In the genomic region with DNA sequence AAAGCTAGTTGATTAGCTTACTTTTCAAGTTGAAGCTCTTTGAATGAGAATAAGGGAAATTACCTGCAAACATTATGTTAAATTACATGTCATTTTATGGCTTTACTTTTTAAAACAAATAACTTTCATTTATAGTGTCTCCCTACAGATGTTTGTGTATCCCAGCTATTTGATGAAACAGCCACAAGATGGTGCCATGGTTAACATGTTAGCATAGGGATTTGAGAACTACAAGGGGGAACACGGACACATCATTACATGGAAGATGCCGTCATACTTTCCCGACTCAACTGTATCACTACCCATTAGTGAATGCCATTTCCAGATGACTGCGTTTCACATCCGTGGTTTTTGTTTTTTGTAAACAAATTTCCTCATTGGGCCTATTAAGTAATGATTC, we compare ENCODE assay signal across 12 mouse cellular contexts. TPM values are rescaled to one million over a fixed set of nuclear protein-coding genes. Genes with fewer than 3 reads are reported as not detected.
DNase-seq lines count a peak whose midpoint lies in the region; ATAC-seq and TF ChIP-seq lines count a peak whose summit lies in the region.
"Had no signal": no experiment of that assay in that cellular context is flagged by ENCODE, and none has a peak within 500 bp of the region (broad histone marks: within the 10 kb centered on the region; RNA-seq: fewer than 3 reads in every experiment).

No protein-coding gene starts in this region.

- DNase-seq in embryonic facial prominence, embryonic 14.5 days (ENCODE audit: low spot score): peak; percentile 28
- no peak for DNase-seq in embryonic facial prominence, embryonic 10.5 days (ENCODE audit: low spot score)
- DNase-seq in left cerebral cortex, adult 2 months (ENCODE audit: extremely low spot score in 1 of 2, low spot score in 2 of 2): no peak
- no peak for DNase-seq in left cerebral cortex, adult 18-20 months (ENCODE audit: low spot score in 2 of 2)
- peak; percentile 28 for DNase-seq in MEL-GATA-1-ER (ENCODE audit: extremely low read depth, low read depth)
- DNase-seq in frontal cortex, postnatal 36 days (ENCODE audit: low spot score in 2 of 2): no peak
- DNase-seq: right cerebral cortex, postnatal 25 days had no signal

- H3K4me2 ChIP-seq in embryonic facial prominence, embryonic 14.5 days (ENCODE audit: low read depth, low read length): no peak overlapping the region
- H3K4me2 ChIP-seq in hindbrain, embryonic 12.5 days (replicated peaks): no peak overlapping the region
- H3K4me2 ChIP-seq: embryonic facial prominence, embryonic 13.5 days; midbrain, embryonic 11.5 days had no signal

- H3K27ac ChIP-seq in embryonic facial prominence, embryonic 14.5 days (replicated peaks; ENCODE audit: low read depth, low read length): no peak overlapping the region
- no peak overlapping the region for H3K27ac ChIP-seq in embryonic facial prominence, embryonic 10.5 days (replicated peaks)
- no peak overlapping the region for H3K27ac ChIP-seq in left cerebral cortex, adult 2 months
- H3K27ac ChIP-seq in hindbrain, embryonic 12.5 days: no peak overlapping the region
- H3K27ac ChIP-seq: embryonic facial prominence, embryonic 13.5 days had no signal

- H3K9me3 ChIP-seq in embryonic facial prominence, embryonic 14.5 days (ENCODE audit: control insufficient read depth, low read length): no peaks in the 10 kb centered on the region
- no peaks in the 10 kb centered on the region for H3K9me3 ChIP-seq in embryonic facial prominence, embryonic 10.5 days
- H3K9me3 ChIP-seq in hindbrain, embryonic 12.5 days (replicated peaks): no peaks in the 10 kb centered on the region
- H3K9me3 ChIP-seq: embryonic facial prominence, embryonic 13.5 days had no signal

- peak; percentile 53 for TF ChIP-seq CTCF in left cerebral cortex, adult 2 months (IDR thresholded peaks at IDR 0.05)

- 67% methylated on average over 5 of the region's 5 CpGs for whole genome bisulfite sequencing in embryonic facial prominence, embryonic 14.5 days
- WGBS in embryonic facial prominence, embryonic 10.5 days: 78% methylated on average over 5 of the region's 5 CpGs
- WGBS in hindbrain, embryonic 12.5 days: 82% methylated on average over 5 of the region's 5 CpGs

- intact Hi-C loops in left cerebral cortex, adult 2 months (cut with DNase I): loop anchor here (5.0 kb wide), 2 partner anchors 125 to 150 kb away; no protein-coding TSS in a partner anchor

- H3K27me3 ChIP-seq in embryonic facial prominence, embryonic 14.5 days (replicated peaks; ENCODE audit: control insufficient read depth, insufficient read depth, low read length): no peaks in the 10 kb centered on the region
- H3K27me3 ChIP-seq in embryonic facial prominence, embryonic 10.5 days (replicated peaks; ENCODE audit: low read depth, poor library complexity, severe bottlenecking): no peaks in the 10 kb centered on the region
- H3K27me3 ChIP-seq in hindbrain, embryonic 12.5 days: no peaks in the 10 kb centered on the region
- H3K27me3 ChIP-seq: embryonic facial prominence, embryonic 13.5 days had no signal

- no peak for ATAC-seq in embryonic facial prominence, embryonic 14.5 days (ENCODE audit: low read depth)
- peak; percentile 52 for ATAC-seq in megakaryocyte, adult 5-6 weeks (ENCODE audit: poor library complexity, severe bottlenecking)
- ATAC-seq in hindbrain, embryonic 12.5 days (ENCODE audit: low FRiP score): no peak

- no peak overlapping the region for H3K4me3 ChIP-seq in embryonic facial prominence, embryonic 14.5 days (ENCODE audit: low read depth, low read length)
- no peak overlapping the region for H3K4me3 ChIP-seq in embryonic facial prominence, embryonic 10.5 days
- no peak overlapping the region for H3K4me3 ChIP-seq in left cerebral cortex, adult 2 months
- no peak overlapping the region for H3K4me3 ChIP-seq in hindbrain, embryonic 12.5 days
- H3K4me3 ChIP-seq: embryonic facial prominence, embryonic 13.5 days had no signal

- H3K4me1 ChIP-seq in embryonic facial prominence, embryonic 14.5 days (ENCODE audit: control insufficient read depth, insufficient read depth, low read length): no peaks in the 10 kb centered on the region
- H3K4me1 ChIP-seq in embryonic facial prominence, embryonic 10.5 days: 0 out of 2 replicates have a peak, but pooled peaks cover 3% of the 10 kb centered on the region
- H3K4me1 ChIP-seq in hindbrain, embryonic 12.5 days: no peaks in the 10 kb centered on the region

- H3K36me3 ChIP-seq in embryonic facial prominence, embryonic 14.5 days (ENCODE audit: control insufficient read depth, insufficient read depth, low read length): no peaks in the 10 kb centered on the region
- H3K36me3 ChIP-seq in embryonic facial prominence, embryonic 10.5 days (replicated peaks): no peaks in the 10 kb centered on the region
- H3K36me3 ChIP-seq in hindbrain, embryonic 12.5 days: no peaks in the 10 kb centered on the region
- H3K36me3 ChIP-seq: embryonic facial prominence, embryonic 13.5 days had no signal

- no peak overlapping the region for H3K9ac ChIP-seq in embryonic facial prominence, embryonic 14.5 days (ENCODE audit: low read depth, low read length)
- no peak overlapping the region for H3K9ac ChIP-seq in hindbrain, embryonic 12.5 days
- H3K9ac ChIP-seq: embryonic facial prominence, embryonic 13.5 days had no signal

RNA-seq across cellular contexts. Expression of gene 4930522H14Rik, which starts 45.8 kb away (rescaled TPM):
- not detected in 2 replicates for polyA plus RNA-seq in embryonic facial prominence, embryonic 14.5 days (2014; fragmentation: Nextera tagmentation; extraction: Ambion mirVana)
- polyA plus RNA-seq in embryonic facial prominence, embryonic 10.5 days (2016; fragmentation: Nextera tagmentation; extraction: Ambion mirVana): not detected in 2 replicates
- not detected for total RNA-seq in left cerebral cortex, adult 2 months (2021)
- not detected for total RNA-seq in left cerebral cortex, adult 18-20 months (2021)
- total RNA-seq in megakaryocyte, adult 5-6 weeks (2015): not detected in 2 replicates
- 1.2 TPM in 1 of 2 replicates, not detected in the other for total RNA-seq in megakaryocyte, adult 5-6 weeks (2017)
- polyA plus RNA-seq in hindbrain, embryonic 12.5 days (2016; fragmentation: Nextera tagmentation; extraction: Ambion mirVana): not detected in 2 replicates
- total RNA-seq: layer of hippocampus, postnatal 14 days had no signal
- polyA plus RNA-seq: embryonic facial prominence, embryonic 13.5 days; midbrain, embryonic 11.5 days had no signal

Comparison
In these comparisons a context has a peak if more than half of its experiments do, and no peak if none do; other contexts are left out.
1. DNase-seq: peak in embryonic facial prominence, embryonic 14.5 days (single experiment) and MEL-GATA-1-ER (single experiment); none in embryonic facial prominence, embryonic 10.5 days (single experiment), left cerebral cortex, adult 2 months (0 of 2), left cerebral cortex, adult 18-20 months (0 of 2) and frontal cortex, postnatal 36 days (0 of 2).